Mouse (Mus musculus): ENCODE measurements around the gene Rorc.
A peak's percentile ranks its signal among the peaks of the same experiment; 100 is the strongest.

The Rorc gene

GRCm38 (mm10) chr3:94372641-94373040 is at the start of gene Rorc:
Rorc (plus strand) TSS chr3:94372794.
- peak; percentile 58 for DNase-seq

GRCm38 (mm10) chr3:94328681-94329080 is 43.9 kb upstream of the Rorc start:
- DNase-seq: peak; percentile 21

- no peak for DNase-seq
Measured at GRCm38 (mm10) chr3:94334442-94334841, 38.2 kb upstream of the Rorc start.

GRCm38 (mm10) chr3:94338522-94338921 is 34.1 kb upstream of the Rorc start:
- DNase-seq: no peak

- DNase-seq: peak; percentile 36
Measured at GRCm38 (mm10) chr3:94341959-94342422, 30.6 kb upstream of the Rorc start, which contains the start of gene Them5. Them5 (plus strand) TSS chr3:94342099.

- no peak for DNase-seq
Measured at GRCm38 (mm10) chr3:94342552-94342951, 30.0 kb upstream of the Rorc start.

- no peak for DNase-seq
Measured at GRCm38 (mm10) chr3:94344182-94344581, 28.4 kb upstream of the Rorc start.

GRCm38 (mm10) chr3:94344897-94345296 is 27.7 kb upstream of the Rorc start:
- DNase-seq: no peak

- no peak for DNase-seq
Measured at GRCm38 (mm10) chr3:94348146-94348545, 24.4 kb upstream of the Rorc start.

GRCm38 (mm10) chr3:94360812-94361211 is 11.8 kb upstream of the Rorc start:
- DNase-seq: no peak

- DNase-seq: no peak
Measured at GRCm38 (mm10) chr3:94362138-94362537, 10.5 kb upstream of the Rorc start, which contains the start of gene C2cd4d. C2cd4d (plus strand) TSS chr3:94362438.

GRCm38 (mm10) chr3:94363291-94364153 is 9.1 kb upstream of the Rorc start:
- peak; percentile 27 for DNase-seq

- no peak for DNase-seq
Measured at GRCm38 (mm10) chr3:94364154-94364526, 8.5 kb upstream of the Rorc start.

GRCm38 (mm10) chr3:94366761-94367160 is 5.8 kb upstream of the Rorc start:
- DNase-seq: peak; percentile 82

- no peak for DNase-seq
Measured at GRCm38 (mm10) chr3:94367511-94367910, 5.1 kb upstream of the Rorc start.

- no peak for DNase-seq
Measured at GRCm38 (mm10) chr3:94368631-94369030, 4.0 kb upstream of the Rorc start.

GRCm38 (mm10) chr3:94369709-94370108 is 2.9 kb upstream of the Rorc start:
- no peak for DNase-seq

- DNase-seq: peak; percentile 91
Measured at GRCm38 (mm10) chr3:94371637-94372036, 957 bp upstream of the Rorc start.

- no peak for DNase-seq
Measured at GRCm38 (mm10) chr3:94372038-94372437, 556 bp upstream of the Rorc start.

GRCm38 (mm10) chr3:94373090-94373489 is 496 bp downstream of the Rorc start:
- peak; percentile 32 for DNase-seq

GRCm38 (mm10) chr3:94373597-94374011 is 1.0 kb downstream of the Rorc start:
- DNase-seq: peak; percentile 57

GRCm38 (mm10) chr3:94374636-94375035 is 2.0 kb downstream of the Rorc start:
- no peak for DNase-seq

GRCm38 (mm10) chr3:94375146-94375545 is 2.6 kb downstream of the Rorc start:
- DNase-seq: no peak

- DNase-seq: no peak
Measured at GRCm38 (mm10) chr3:94375861-94376260, 3.3 kb downstream of the Rorc start.

Measured in lung, postnatal 10 days (tissue).